Mouse (Mus musculus): ENCODE data around the gene Ten1. TPM values are rescaled to one million over a fixed set of nuclear protein-coding genes. Genes with fewer than 3 reads are reported as not detected.

Gene Ten1
- polyA plus RNA-seq, 1 experiment from 2014 or later, result 88.8 TPM

- Histone ChIP-seq H3K27me3 (replicated peaks; ENCODE audit: control insufficient read depth, insufficient read depth, low read length) (no peaks in the 10 kb centered on the region), H3K4me1 (replicated peaks; ENCODE audit: control insufficient read depth, insufficient read depth, low read length) (no peaks in the 10 kb centered on the region), H3K9ac (ENCODE audit: low read length) (no peak overlapping the region), H3K9me3 (ENCODE audit: control insufficient read depth, low read length) (no peaks in the 10 kb centered on the region), H3K36me3 (ENCODE audit: control insufficient read depth, insufficient read depth, low read length) (peaks cover 100% of the 10 kb centered on the region), H3K4me2 (ENCODE audit: low read length) (no peak overlapping the region), H3K27ac (ENCODE audit: low read depth) (no peak overlapping the region), H3K4me3 (ENCODE audit: low read depth, low read length) (no peak overlapping the region)
- ATAC-seq (replicated peaks; ENCODE audit: low FRiP score, low TSS enrichment, low read depth) (no peak), DNase-seq (ENCODE audit: low spot score) (no peak)
- WGBS, result 88% methylated on average over 8 of the region's 8 CpGs
Measured at GRCm38 (mm10) chr11:116250898-116251297, 52.2 kb downstream of the Ten1 start.

DNA sequence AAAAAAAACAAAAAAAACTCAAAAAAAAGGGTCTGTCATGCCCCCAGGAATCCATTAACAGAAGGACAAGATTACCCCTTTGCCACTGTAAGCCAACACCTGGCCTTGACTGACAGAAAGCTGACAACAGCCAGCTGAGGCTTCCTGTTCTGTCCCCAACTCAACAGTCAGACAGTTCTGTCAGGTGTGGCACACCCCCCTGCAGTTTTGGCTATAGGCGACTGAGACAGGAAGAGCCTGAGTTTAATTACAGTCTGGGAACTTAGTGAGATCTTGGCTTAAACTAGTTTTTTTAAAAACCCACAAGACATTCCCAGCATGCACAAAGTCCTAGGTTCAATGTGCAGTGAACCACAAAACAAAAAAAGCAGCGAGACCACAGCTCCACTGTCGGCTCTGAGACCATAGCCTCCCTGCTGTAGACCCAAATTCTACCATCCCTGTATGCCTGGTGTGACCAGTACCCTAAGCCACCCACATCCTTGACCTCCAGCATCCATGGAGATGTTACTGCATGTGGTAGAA lies 54.5 kb downstream of the Ten1 start:
- ATAC-seq (replicated peaks; ENCODE audit: low FRiP score, low TSS enrichment, low read depth) (no peak), DNase-seq (ENCODE audit: low spot score) (no peak)
- Histone ChIP-seq H3K36me3 (ENCODE audit: control insufficient read depth, insufficient read depth, low read length) (peaks cover 98% of the 10 kb centered on the region), H3K27me3 (replicated peaks; ENCODE audit: control insufficient read depth, insufficient read depth, low read length) (no peaks in the 10 kb centered on the region), H3K27ac (ENCODE audit: low read depth) (no peak overlapping the region), H3K4me2 (ENCODE audit: low read length) (no peak overlapping the region), H3K4me3 (ENCODE audit: low read depth, low read length) (no peak overlapping the region), H3K4me1 (replicated peaks; ENCODE audit: control insufficient read depth, insufficient read depth, low read length) (0 out of 2 replicates have a peak, but pooled peaks cover 3% of the 10 kb centered on the region), H3K9ac (ENCODE audit: low read length) (no peak overlapping the region), H3K9me3 (ENCODE audit: control insufficient read depth, low read length) (no peaks in the 10 kb centered on the region)
- WGBS, result 89% methylated on average over 3 of the region's 3 CpGs

DNA sequence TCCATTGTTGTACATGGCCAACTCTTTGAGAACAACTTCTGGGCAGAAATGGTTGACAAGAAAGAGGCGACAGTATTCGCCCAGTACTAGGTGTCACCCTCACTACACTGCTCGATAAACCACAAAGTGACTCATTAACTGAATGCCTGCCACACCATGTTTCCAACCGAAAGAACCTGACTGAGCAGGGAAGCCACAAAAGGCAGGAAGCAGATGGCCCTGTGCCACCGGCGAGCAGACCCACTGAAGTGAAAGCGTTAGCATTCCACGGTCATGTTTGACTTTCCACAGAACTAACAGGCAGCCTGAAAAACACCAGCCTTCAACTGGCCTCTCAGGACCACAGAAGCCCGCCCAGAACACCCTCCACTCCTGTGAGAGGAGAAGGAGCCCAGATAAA lies 56.0 kb downstream of the Ten1 start:
- WGBS, result 82% methylated on average over 9 of the region's 9 CpGs
- H3K27ac ChIP-seq (ENCODE audit: low read depth), result no peak overlapping the region
- H3K4me2 ChIP-seq (ENCODE audit: low read length), result no peak overlapping the region
- H3K36me3 ChIP-seq (ENCODE audit: control insufficient read depth, insufficient read depth, low read length), result peaks cover 98% of the 10 kb centered on the region
- 0 out of 2 replicates have a peak, but pooled peaks cover 3% of the 10 kb centered on the region for H3K4me1 ChIP-seq (replicated peaks; ENCODE audit: control insufficient read depth, insufficient read depth, low read length)
- H3K4me3 ChIP-seq (ENCODE audit: low read depth, low read length), result no peak overlapping the region
- no peaks in the 10 kb centered on the region for H3K9me3 ChIP-seq (ENCODE audit: control insufficient read depth, low read length)
- DNase-seq (ENCODE audit: low spot score) (no peak), ATAC-seq (replicated peaks; ENCODE audit: low FRiP score, low TSS enrichment, low read depth) (no peak)
- no peaks in the 10 kb centered on the region for H3K27me3 ChIP-seq (replicated peaks; ENCODE audit: control insufficient read depth, insufficient read depth, low read length)
- H3K9ac ChIP-seq (ENCODE audit: low read length), result no peak overlapping the region

- ATAC-seq (replicated peaks; ENCODE audit: low FRiP score, low TSS enrichment, low read depth) (no peak), DNase-seq (ENCODE audit: low spot score) (no peak)
- peaks cover 98% of the 10 kb centered on the region for H3K36me3 ChIP-seq (ENCODE audit: control insufficient read depth, insufficient read depth, low read length)
- no peaks in the 10 kb centered on the region for H3K27me3 ChIP-seq (replicated peaks; ENCODE audit: control insufficient read depth, insufficient read depth, low read length)
- 0 out of 2 replicates have a peak, but pooled peaks cover 3% of the 10 kb centered on the region for H3K4me1 ChIP-seq (replicated peaks; ENCODE audit: control insufficient read depth, insufficient read depth, low read length)
- H3K27ac ChIP-seq (ENCODE audit: low read depth), result no peak overlapping the region
- WGBS, result 80% methylated on average over 22 of the region's 22 CpGs
- H3K4me2 ChIP-seq (ENCODE audit: low read length), result no peak overlapping the region
- H3K9me3 ChIP-seq (ENCODE audit: control insufficient read depth, low read length), result no peaks in the 10 kb centered on the region
- H3K4me3 ChIP-seq (ENCODE audit: low read depth, low read length), result no peak overlapping the region
- no peak overlapping the region for H3K9ac ChIP-seq (ENCODE audit: low read length)
Measured at GRCm38 (mm10) chr11:116255090-116255981, 56.7 kb downstream of the Ten1 start.

DNA sequence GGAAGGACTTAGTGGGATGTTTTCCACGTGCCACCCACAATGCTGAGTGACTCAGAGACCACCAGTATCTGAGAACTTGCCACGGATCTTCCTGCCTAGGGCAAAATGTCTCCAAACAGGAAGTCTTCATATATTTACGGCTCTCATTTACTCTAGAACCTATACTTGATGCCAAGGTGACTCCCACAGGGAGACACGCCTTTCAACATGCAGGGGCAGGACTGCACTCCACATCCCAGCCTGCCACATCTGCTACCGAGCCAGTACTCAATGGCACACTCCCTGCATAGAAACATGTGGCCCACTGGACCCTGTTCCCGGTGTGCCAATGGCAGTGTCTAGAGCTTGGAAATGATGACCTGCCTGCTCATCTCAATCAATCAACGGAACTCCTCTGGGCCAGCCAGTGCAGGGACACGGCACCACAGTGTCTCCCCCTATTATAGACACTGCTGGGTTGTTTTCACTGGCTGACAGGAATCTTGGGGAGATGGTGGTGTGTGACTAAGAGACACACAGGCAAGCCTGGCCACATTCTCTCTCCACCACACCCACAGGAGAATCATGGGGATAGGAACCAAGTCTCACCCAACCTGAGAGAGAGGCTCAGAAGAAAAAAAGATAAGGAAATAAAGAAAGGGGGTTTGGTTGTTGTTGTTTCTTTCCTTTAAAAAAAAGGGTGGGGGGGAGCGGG lies 57.5 kb downstream of the Ten1 start:
- Histone ChIP-seq H3K27ac (ENCODE audit: low read depth) (no peak overlapping the region), H3K9ac (ENCODE audit: low read length) (no peak overlapping the region), H3K4me2 (ENCODE audit: low read length) (no peak overlapping the region), H3K9me3 (ENCODE audit: control insufficient read depth, low read length) (no peaks in the 10 kb centered on the region), H3K27me3 (replicated peaks; ENCODE audit: control insufficient read depth, insufficient read depth, low read length) (no peaks in the 10 kb centered on the region), H3K4me1 (replicated peaks; ENCODE audit: control insufficient read depth, insufficient read depth, low read length) (0 out of 2 replicates have a peak, but pooled peaks cover 3% of the 10 kb centered on the region), H3K4me3 (ENCODE audit: low read depth, low read length) (no peak overlapping the region), H3K36me3 (ENCODE audit: control insufficient read depth, insufficient read depth, low read length) (peaks cover 98% of the 10 kb centered on the region)
- ATAC-seq (replicated peaks; ENCODE audit: low FRiP score, low TSS enrichment, low read depth) (no peak), DNase-seq (ENCODE audit: low spot score) (no peak)
- WGBS, result 80% methylated on average over 9 of the region's 9 CpGs

GRCm38 (mm10) chr11:116259461-116259860 lies 60.8 kb downstream of the Ten1 start:
- Histone ChIP-seq H3K4me3 (ENCODE audit: low read depth, low read length) (no peak overlapping the region), H3K9ac (ENCODE audit: low read length) (no peak overlapping the region), H3K9me3 (ENCODE audit: control insufficient read depth, low read length) (no peaks in the 10 kb centered on the region), H3K4me1 (replicated peaks; ENCODE audit: control insufficient read depth, insufficient read depth, low read length) (0 out of 2 replicates have a peak, but pooled peaks cover 3% of the 10 kb centered on the region), H3K27me3 (replicated peaks; ENCODE audit: control insufficient read depth, insufficient read depth, low read length) (no peaks in the 10 kb centered on the region), H3K27ac (ENCODE audit: low read depth) (no peak overlapping the region), H3K4me2 (ENCODE audit: low read length) (no peak overlapping the region), H3K36me3 (ENCODE audit: control insufficient read depth, insufficient read depth, low read length) (peaks cover 98% of the 10 kb centered on the region)
- DNase-seq (ENCODE audit: low spot score) (no peak), ATAC-seq (replicated peaks; ENCODE audit: low FRiP score, low TSS enrichment, low read depth) (no peak)
- WGBS, result 82% methylated on average over 8 of the region's 8 CpGs

GRCm38 (mm10) chr11:116260259-116260658 lies 61.6 kb downstream of the Ten1 start:
- ATAC-seq (replicated peaks; ENCODE audit: low FRiP score, low TSS enrichment, low read depth), result no peak
- Histone ChIP-seq H3K4me1 (replicated peaks; ENCODE audit: control insufficient read depth, insufficient read depth, low read length) (0 out of 2 replicates have a peak, but pooled peaks cover 3% of the 10 kb centered on the region), H3K27ac (ENCODE audit: low read depth) (no peak overlapping the region)

More at GRCm38 (mm10) chr11:116260259-116260658, 61.6 kb downstream of the Ten1 start:
- Histone ChIP-seq H3K4me3 (ENCODE audit: low read depth, low read length) (no peak overlapping the region), H3K27me3 (replicated peaks; ENCODE audit: control insufficient read depth, insufficient read depth, low read length) (no peaks in the 10 kb centered on the region), H3K9ac (ENCODE audit: low read length) (no peak overlapping the region), H3K9me3 (ENCODE audit: control insufficient read depth, low read length) (no peaks in the 10 kb centered on the region), H3K36me3 (ENCODE audit: control insufficient read depth, insufficient read depth, low read length) (peaks cover 97% of the 10 kb centered on the region), H3K4me2 (ENCODE audit: low read length) (no peak overlapping the region)
- 83% methylated on average over 7 of the region's 7 CpGs for WGBS
- no peak for DNase-seq (ENCODE audit: low spot score)
